Mouse (Mus musculus) ES-E14 (cell line): ENCODE data around the gene Colgalt1.

ENCODE experiments used
- CHD2 ChIP-seq: IDR thresholded peaks from 2 replicates; pipeline ENCODE4 v1.6.1; 2014; ENCODE audit warnings: mild to moderate bottlenecking, low read depth, low read length, inconsistent platforms
- HCFC1 ChIP-seq: IDR thresholded peaks from 2 replicates; pipeline ENCODE4 v1.6.1; 2012; ENCODE audit warnings: low read length, inconsistent platforms, borderline replicate concordance; ENCODE audit not compliant: insufficient read depth
- ZNF384 ChIP-seq: IDR thresholded peaks from 2 replicates; pipeline ENCODE4 v1.6.1; 2012; ENCODE audit warnings: low read depth, low read length, inconsistent platforms

DNA sequence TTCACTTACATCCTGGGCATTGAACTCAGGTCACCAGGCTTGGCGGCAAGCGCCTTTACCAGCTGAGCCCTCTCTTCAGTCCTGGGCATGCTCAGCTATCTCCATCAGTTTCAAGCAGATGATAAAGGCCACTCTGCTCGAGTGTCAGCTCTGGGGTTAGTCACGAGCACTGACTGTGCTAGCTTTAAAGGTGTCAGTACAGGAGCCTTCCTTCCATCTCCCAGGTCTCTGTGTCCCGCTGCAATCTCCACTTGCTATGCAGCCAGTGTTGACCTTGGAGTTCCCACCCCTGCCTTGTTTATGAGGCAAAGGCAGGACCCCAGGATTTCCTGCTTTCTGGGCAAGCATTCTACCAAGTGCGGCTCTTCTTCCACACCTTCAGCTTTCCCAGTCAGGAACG, 43.2 kb upstream of the Colgalt1 start:
- TF ChIP-seq HCFC1 (no peak), CHD2 (no peak), ZNF384 (no peak)
